Mouse (Mus musculus): ENCODE measurements around the gene Ssrp1. TPM values are rescaled to one million over a fixed set of nuclear protein-coding genes. Genes with fewer than 3 reads are reported as not detected.

The Ssrp1 gene
- 124 and 130 TPM in 2 replicates for polyA plus RNA-seq (2014; fragmentation: Nextera tagmentation; extraction: Ambion mirVana)

DNA sequence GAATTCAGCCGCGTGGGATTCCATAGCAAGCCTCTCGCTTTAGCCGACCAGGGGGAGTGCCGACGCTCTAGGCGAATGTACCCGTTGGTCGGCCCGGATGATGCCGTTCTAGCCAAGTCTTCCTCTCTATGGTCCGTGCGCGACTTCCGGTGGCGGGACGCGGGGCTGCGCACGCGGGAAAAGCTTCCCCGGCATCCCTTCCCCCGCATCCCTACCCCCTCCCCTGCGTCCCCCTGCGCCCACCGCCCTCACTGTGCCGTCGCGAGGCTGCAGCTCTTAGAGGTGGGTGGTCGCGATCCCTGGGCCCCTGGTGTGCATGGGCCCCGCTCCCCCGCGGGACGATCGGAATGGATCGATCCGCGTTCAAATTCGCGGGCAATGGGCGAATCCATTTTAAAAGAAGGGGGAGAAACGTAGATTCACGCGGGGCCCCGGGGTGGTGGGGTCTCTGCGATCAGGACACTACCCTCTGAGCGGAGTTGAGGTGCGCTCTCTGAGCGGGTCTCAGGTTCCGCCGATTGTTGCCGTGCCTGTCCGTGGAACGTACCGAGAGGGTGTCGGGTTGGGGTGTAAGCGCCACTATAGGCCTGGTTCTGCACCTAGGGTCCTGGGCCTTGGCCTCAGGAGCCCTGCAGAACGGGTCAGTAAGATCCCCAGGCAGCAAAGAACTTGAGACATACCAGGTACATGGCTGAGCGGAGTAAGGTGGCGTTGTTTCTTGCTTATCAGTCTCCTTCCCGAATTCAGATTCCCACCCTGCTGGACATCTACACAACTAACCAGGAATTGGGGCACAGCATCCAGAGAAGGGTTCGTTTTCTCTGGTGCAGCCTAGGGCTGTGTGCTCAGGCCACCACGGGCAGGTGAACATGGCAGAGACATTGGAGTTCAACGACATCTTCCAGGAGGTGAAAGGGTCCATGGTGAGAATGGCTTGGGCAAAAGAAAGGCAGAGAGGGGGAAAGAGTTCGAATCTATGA, at the start of gene Ssrp1, which contains the start of gene P2rx3:
TSS of gene Ssrp1 (plus strand) at position 188 of the 980 bp plus-strand sequence.
TSS of gene P2rx3 (minus strand) at position 416 of the 980 bp plus-strand sequence.
- peak within 1 kb of the TSS; percentile 76 to 83 for H3K4me3 ChIP-seq (ENCODE audit: control insufficient read depth in 1 of 2, insufficient read depth in 1 of 2, low read depth in 1 of 2, low read length in 2 of 2)
- H3K4me1 ChIP-seq (ENCODE audit: control insufficient read depth in 2 of 2, insufficient read depth in 2 of 2, low read length in 2 of 2): peaks cover 3 to 13% of the 10 kb centered on the region in 2 experiments
- 1% methylated on average over 64 of the region's 66 CpGs for WGBS
- peaks cover 43% of the 10 kb centered on the region for H3K36me3 ChIP-seq (ENCODE audit: control insufficient read depth, insufficient read depth, low read length)
- peak within 1 kb of the TSS; percentile 93 for H3K9ac ChIP-seq (ENCODE audit: low read length)
- H3K27me3 ChIP-seq (ENCODE audit: control insufficient read depth, insufficient read depth, low read length): 0 out of 2 replicates have a peak, but pooled peaks cover 5% of the 10 kb centered on the region
- peak within 1 kb of the TSS; percentile 89 for H3K4me2 ChIP-seq (ENCODE audit: low read length)
- peak; percentile 94 for ATAC-seq (ENCODE audit: insufficient number of reproducible peaks, insufficient read depth, low FRiP score, low read depth)
- peak within 1 kb of the TSS; percentile 36 to 69 for H3K27ac ChIP-seq (replicated peaks in 1 of 2; ENCODE audit: control insufficient read depth in 1 of 2, insufficient read depth in 1 of 2, low read depth in 2 of 2, low read length in 2 of 2)
- H3K9me3 ChIP-seq (ENCODE audit: control insufficient read depth, low read length): no peaks in the 10 kb centered on the region

DNA sequence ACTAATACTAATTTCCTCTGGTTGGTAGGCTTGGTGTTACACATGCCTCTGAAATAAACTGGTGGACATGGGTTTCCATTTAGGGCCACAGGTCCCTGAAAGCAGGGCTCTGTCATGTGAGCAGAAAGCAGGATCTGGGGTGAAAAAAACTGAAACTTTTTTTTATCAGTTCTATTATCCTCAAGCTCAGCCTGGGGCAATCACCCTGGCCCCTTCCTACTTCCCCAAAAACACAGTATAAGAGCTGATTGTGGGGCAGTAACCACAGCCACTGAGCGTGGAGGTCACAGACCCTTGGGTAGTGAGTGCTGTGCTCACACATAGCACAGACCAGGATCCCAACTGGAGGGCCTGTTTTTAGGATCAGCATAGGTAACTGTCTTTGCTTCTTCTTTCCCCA, 49.1 kb upstream of the Ssrp1 start, which contains the start of gene Prg3:
TSS of gene Prg3 (plus strand) at position 286 of the 400 bp plus-strand sequence.
- ATAC-seq (ENCODE audit: insufficient number of reproducible peaks, insufficient read depth, low FRiP score, low read depth): no peak
- WGBS: 60% methylated on average over 1 of the region's 1 CpGs

DNA sequence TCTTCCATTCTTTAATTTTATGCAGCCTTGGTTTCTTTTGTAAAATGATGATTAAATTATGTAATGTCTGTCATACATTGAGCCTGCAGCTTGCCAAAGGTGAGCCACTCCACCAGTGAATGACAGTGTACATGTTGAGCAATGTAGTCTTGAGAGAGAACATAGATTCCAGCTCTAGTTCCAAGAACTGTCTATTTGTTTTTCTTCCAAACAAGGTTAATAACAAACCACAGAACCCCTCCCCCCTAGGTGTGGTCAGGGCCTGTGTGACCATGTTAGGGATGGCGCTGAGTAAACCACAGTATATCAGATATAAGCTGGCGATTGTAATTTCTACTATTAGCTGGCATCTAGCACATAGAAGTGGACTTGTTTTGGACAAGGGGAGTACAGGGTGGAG, 40.7 kb upstream of the Ssrp1 start:
- no peaks in the 10 kb centered on the region for H3K9me3 ChIP-seq (ENCODE audit: control insufficient read depth, low read length)
- no peaks in the 10 kb centered on the region for H3K36me3 ChIP-seq (ENCODE audit: control insufficient read depth, insufficient read depth, low read length)
- ATAC-seq (ENCODE audit: insufficient number of reproducible peaks, insufficient read depth, low FRiP score, low read depth): no peak
- H3K27me3 ChIP-seq (ENCODE audit: control insufficient read depth, insufficient read depth, low read length): 0 out of 2 replicates have a peak, but pooled peaks cover 2% of the 10 kb centered on the region
- H3K9ac ChIP-seq (ENCODE audit: low read length): no peak overlapping the region
- H3K27ac ChIP-seq (replicated peaks in 1 of 2; ENCODE audit: control insufficient read depth in 1 of 2, insufficient read depth in 1 of 2, low read depth in 2 of 2, low read length in 2 of 2): no peak overlapping the region
- WGBS: 83% methylated on average over 2 of the region's 2 CpGs
- H3K4me1 ChIP-seq (ENCODE audit: control insufficient read depth in 2 of 2, insufficient read depth in 2 of 2, low read length in 2 of 2): no peaks in the 10 kb centered on the region; a peak in 1 of 4 replicates
- H3K4me3 ChIP-seq (ENCODE audit: control insufficient read depth in 1 of 2, insufficient read depth in 1 of 2, low read depth in 1 of 2, low read length in 2 of 2): no peak overlapping the region
- H3K4me2 ChIP-seq (ENCODE audit: low read length): no peak overlapping the region

More for the DNA sequence above, 49.1 kb upstream of the Ssrp1 start, which contains the start of gene Prg3:
- H3K27me3 ChIP-seq (ENCODE audit: control insufficient read depth, insufficient read depth, low read length): no peaks in the 10 kb centered on the region
- H3K9me3 ChIP-seq (ENCODE audit: control insufficient read depth, low read length): no peaks in the 10 kb centered on the region
- H3K4me2 ChIP-seq (ENCODE audit: low read length): no peak within 1 kb of the TSS
- no peaks in the 10 kb centered on the region for H3K36me3 ChIP-seq (ENCODE audit: control insufficient read depth, insufficient read depth, low read length)
- no peaks in the 10 kb centered on the region for H3K4me1 ChIP-seq (ENCODE audit: control insufficient read depth in 2 of 2, insufficient read depth in 2 of 2, low read length in 2 of 2)
- no peak within 1 kb of the TSS for H3K9ac ChIP-seq (ENCODE audit: low read length)
- H3K27ac ChIP-seq (replicated peaks in 1 of 2; ENCODE audit: control insufficient read depth in 1 of 2, insufficient read depth in 1 of 2, low read depth in 2 of 2, low read length in 2 of 2): no peak within 1 kb of the TSS
- no peak within 1 kb of the TSS for H3K4me3 ChIP-seq (ENCODE audit: control insufficient read depth in 1 of 2, insufficient read depth in 1 of 2, low read depth in 1 of 2, low read length in 2 of 2)

DNA sequence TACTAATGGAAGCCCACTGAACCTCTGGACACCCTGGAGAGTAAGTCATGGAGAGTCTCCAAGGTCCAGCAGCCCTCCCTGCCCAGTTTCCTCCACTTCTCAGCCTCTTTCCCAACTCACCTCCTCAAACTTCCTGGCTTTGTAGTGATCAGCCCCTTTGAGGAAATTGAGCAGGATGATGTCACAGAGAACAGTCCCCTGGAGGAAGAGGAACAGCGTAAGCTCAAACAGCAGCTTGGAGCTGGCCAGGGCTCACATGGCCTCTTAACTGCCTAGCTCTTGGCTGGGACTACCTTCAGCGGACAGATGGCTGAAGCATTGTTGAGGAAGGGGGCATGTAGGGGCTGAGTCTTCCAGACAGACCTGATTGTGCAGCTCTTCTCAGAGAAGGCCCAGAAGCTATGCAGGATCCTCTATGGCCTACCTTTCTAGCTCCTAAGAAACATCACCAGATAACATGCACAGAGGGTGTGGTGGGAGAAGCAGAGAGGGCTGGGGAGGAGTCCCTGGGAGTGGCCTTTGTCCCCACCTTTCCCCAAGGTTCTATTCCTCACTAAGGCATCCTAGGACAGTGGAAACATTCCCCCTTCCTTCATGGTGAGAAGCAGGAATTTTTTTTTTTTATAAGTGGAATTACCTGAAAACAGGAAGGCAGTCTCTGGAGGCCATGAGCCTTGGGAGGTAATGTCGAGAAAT, 37.4 kb upstream of the Ssrp1 start:
- Histone ChIP-seq H3K27me3 (ENCODE audit: control insufficient read depth, insufficient read depth, low read length) (no peaks in the 10 kb centered on the region), H3K9ac (ENCODE audit: low read length) (no peak overlapping the region), H3K4me1 (ENCODE audit: control insufficient read depth in 2 of 2, insufficient read depth in 2 of 2, low read length in 2 of 2) (peaks cover 8 to 11% of the 10 kb centered on the region in 2 experiments), H3K27ac (replicated peaks in 1 of 2; ENCODE audit: control insufficient read depth in 1 of 2, insufficient read depth in 1 of 2, low read depth in 2 of 2, low read length in 2 of 2) (peak overlapping the region; percentile 28 to 36; a peak in 2 of 4 replicates), H3K9me3 (ENCODE audit: control insufficient read depth, low read length) (no peaks in the 10 kb centered on the region), H3K4me2 (ENCODE audit: low read length) (no peak overlapping the region), H3K36me3 (ENCODE audit: control insufficient read depth, insufficient read depth, low read length) (no peaks in the 10 kb centered on the region), H3K4me3 (ENCODE audit: control insufficient read depth in 1 of 2, insufficient read depth in 1 of 2, low read depth in 1 of 2, low read length in 2 of 2) (no peak overlapping the region)
- peak; percentile 45; the same call in 1 of the 2 replicates for ATAC-seq (ENCODE audit: insufficient number of reproducible peaks, insufficient read depth, low FRiP score, low read depth)
- 69% methylated on average over 3 of the region's 3 CpGs for WGBS

DNA sequence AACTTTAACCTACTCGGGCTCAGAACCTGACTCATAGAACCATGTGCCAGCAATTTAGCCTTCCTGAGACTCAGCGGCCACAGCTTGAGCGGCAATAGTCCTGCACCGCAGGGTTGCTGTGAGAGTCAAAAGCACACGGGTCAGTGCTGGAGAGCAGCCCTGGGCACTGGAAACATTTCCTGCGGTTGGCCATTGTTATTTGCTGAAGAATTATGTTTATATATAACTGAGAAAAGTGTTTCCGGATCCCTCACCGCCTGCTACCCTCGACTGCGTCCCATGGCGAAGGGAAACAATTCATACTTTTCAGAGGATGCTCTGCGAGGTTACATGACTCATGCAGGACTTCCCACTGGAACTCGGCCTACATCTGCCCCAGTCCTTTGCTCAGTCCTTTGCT, 35.5 kb upstream of the Ssrp1 start:
- no peak overlapping the region for H3K4me3 ChIP-seq (ENCODE audit: control insufficient read depth in 1 of 2, insufficient read depth in 1 of 2, low read depth in 1 of 2, low read length in 2 of 2)
- no peak overlapping the region for H3K4me2 ChIP-seq (ENCODE audit: low read length)
- peak overlapping the region; percentile 26 to 50; a peak in 2 of 4 replicates for H3K27ac ChIP-seq (replicated peaks in 1 of 2; ENCODE audit: control insufficient read depth in 1 of 2, insufficient read depth in 1 of 2, low read depth in 2 of 2, low read length in 2 of 2)
- 74% methylated on average over 13 of the region's 13 CpGs for WGBS
- H3K27me3 ChIP-seq (ENCODE audit: control insufficient read depth, insufficient read depth, low read length): no peaks in the 10 kb centered on the region
- no peaks in the 10 kb centered on the region for H3K9me3 ChIP-seq (ENCODE audit: control insufficient read depth, low read length)
- H3K36me3 ChIP-seq (ENCODE audit: control insufficient read depth, insufficient read depth, low read length): no peaks in the 10 kb centered on the region
- peaks cover 8 to 11% of the 10 kb centered on the region in 2 experiments for H3K4me1 ChIP-seq (ENCODE audit: control insufficient read depth in 2 of 2, insufficient read depth in 2 of 2, low read length in 2 of 2)
- no peak for ATAC-seq (ENCODE audit: insufficient number of reproducible peaks, insufficient read depth, low FRiP score, low read depth)
- H3K9ac ChIP-seq (ENCODE audit: low read length): no peak overlapping the region

DNA sequence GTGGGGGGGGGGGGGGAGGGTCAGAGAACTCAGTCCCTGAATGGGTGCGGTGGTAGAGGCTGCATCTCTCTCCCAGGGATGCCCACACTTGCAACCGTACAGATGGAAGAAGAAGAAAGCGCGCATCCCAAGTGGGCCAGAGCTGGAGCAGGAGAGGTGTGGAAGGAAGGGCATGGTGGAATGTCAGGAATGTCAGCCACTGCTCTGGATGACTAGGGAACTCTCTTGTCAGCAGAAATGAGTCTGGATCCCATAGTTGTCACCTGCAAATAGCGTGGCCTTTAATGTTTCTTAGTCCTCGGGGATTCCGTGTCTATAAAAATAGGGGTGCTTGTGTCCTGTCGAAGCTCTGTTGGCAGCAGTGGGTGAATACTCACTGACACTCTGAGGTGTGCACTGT, 34.5 kb upstream of the Ssrp1 start:
- WGBS: 33% methylated on average over 8 of the region's 8 CpGs
- 0 out of 4 replicates have a peak overlapping the region, but pooled peaks of 1 of the 2 experiments have one; percentile 14 for H3K27ac ChIP-seq (replicated peaks in 1 of 2; ENCODE audit: control insufficient read depth in 1 of 2, insufficient read depth in 1 of 2, low read depth in 2 of 2, low read length in 2 of 2)

DNA sequence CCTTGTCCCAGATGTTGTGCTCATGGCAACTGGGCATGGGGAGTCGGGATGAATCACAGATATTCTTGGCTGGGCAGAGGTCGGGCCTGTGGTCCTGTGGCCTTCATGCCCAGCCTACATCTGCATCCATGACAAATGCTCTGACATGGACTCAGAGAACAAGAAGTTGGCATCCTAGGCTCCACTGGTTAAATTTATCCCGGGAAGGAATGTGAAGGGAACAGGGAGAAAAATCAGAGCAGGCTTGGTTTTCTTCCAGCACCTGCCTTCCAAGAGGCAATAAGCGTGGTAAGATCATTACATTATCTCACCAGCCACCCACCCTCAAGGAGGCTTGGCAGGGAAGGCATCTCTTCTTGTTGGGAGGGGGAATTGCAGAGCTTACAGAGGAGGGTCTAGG, 32.7 kb upstream of the Ssrp1 start:
- no peak for ATAC-seq (ENCODE audit: insufficient number of reproducible peaks, insufficient read depth, low FRiP score, low read depth)
- H3K4me1 ChIP-seq (ENCODE audit: control insufficient read depth in 2 of 2, insufficient read depth in 2 of 2, low read length in 2 of 2): peaks cover 8 to 11% of the 10 kb centered on the region in 2 experiments
- H3K4me2 ChIP-seq (ENCODE audit: low read length): no peak overlapping the region
- no peak overlapping the region for H3K4me3 ChIP-seq (ENCODE audit: control insufficient read depth in 1 of 2, insufficient read depth in 1 of 2, low read depth in 1 of 2, low read length in 2 of 2)
- no peaks in the 10 kb centered on the region for H3K36me3 ChIP-seq (ENCODE audit: control insufficient read depth, insufficient read depth, low read length)
- H3K9me3 ChIP-seq (ENCODE audit: control insufficient read depth, low read length): no peaks in the 10 kb centered on the region
- no peak overlapping the region for H3K9ac ChIP-seq (ENCODE audit: low read length)
- no peak overlapping the region for H3K27ac ChIP-seq (replicated peaks in 1 of 2; ENCODE audit: control insufficient read depth in 1 of 2, insufficient read depth in 1 of 2, low read depth in 2 of 2, low read length in 2 of 2)
- no peaks in the 10 kb centered on the region for H3K27me3 ChIP-seq (ENCODE audit: control insufficient read depth, insufficient read depth, low read length)
- 81% methylated on average over 4 of the region's 4 CpGs for WGBS

More for the DNA sequence above, 34.5 kb upstream of the Ssrp1 start:
- Histone ChIP-seq H3K4me3 (ENCODE audit: control insufficient read depth in 1 of 2, insufficient read depth in 1 of 2, low read depth in 1 of 2, low read length in 2 of 2) (no peak overlapping the region), H3K27me3 (ENCODE audit: control insufficient read depth, insufficient read depth, low read length) (no peaks in the 10 kb centered on the region), H3K4me2 (ENCODE audit: low read length) (no peak overlapping the region), H3K4me1 (ENCODE audit: control insufficient read depth in 2 of 2, insufficient read depth in 2 of 2, low read length in 2 of 2) (peaks cover 8 to 11% of the 10 kb centered on the region in 2 experiments), H3K9me3 (ENCODE audit: control insufficient read depth, low read length) (no peaks in the 10 kb centered on the region), H3K9ac (ENCODE audit: low read length) (no peak overlapping the region), H3K36me3 (ENCODE audit: control insufficient read depth, insufficient read depth, low read length) (no peaks in the 10 kb centered on the region)
- ATAC-seq (ENCODE audit: insufficient number of reproducible peaks, insufficient read depth, low FRiP score, low read depth): 0 out of 2 replicates have a peak, but pooled peaks have one; percentile 18

Data from heart, embryonic 14.5 days (tissue).